ENCODE assay signal across 20 mouse cellular contexts in genomic region chr9:57978025-57978424, GRCm38 (mm10). TPM values are rescaled to one million over a fixed set of nuclear protein-coding genes. Genes with fewer than 3 reads are reported as not detected.
DNase-seq lines count a peak whose midpoint lies in the region; ATAC-seq and TF ChIP-seq lines count a peak whose summit lies in the region.
"Had no signal": no experiment of that assay in that cellular context is flagged by ENCODE, and none has a peak within 500 bp of the region (broad histone marks: within the 10 kb centered on the region; RNA-seq: fewer than 3 reads in every experiment).

No protein-coding gene starts in this region.

- no peaks in the 10 kb centered on the region for H3K36me3 ChIP-seq in MEL (ENCODE audit: control insufficient read depth in 1 of 2, insufficient read depth in 2 of 2, low read length in 2 of 2)
- H3K36me3 ChIP-seq in hindbrain, embryonic 16.5 days (ENCODE audit: control insufficient read depth, insufficient read depth, low read length) = no peaks in the 10 kb centered on the region
- H3K36me3 ChIP-seq: embryonic facial prominence, embryonic 12.5 days; forebrain, embryonic 12.5 days; hindbrain, embryonic 15.5 days had no signal

- TF ChIP-seq CTCF in MEL (IDR thresholded peaks at IDR 0.05 in 2 of 3, conservative IDR thresholded peaks at IDR 0.05 in 1 of 3; ENCODE audit: control insufficient read depth in 1 of 3, insufficient read depth in 1 of 3, low read depth in 2 of 3, low read length in 3 of 3, poor library complexity in 1 of 3, severe bottlenecking in 1 of 3) = no peak

- H3K27me3 ChIP-seq in MEL (ENCODE audit: control insufficient read depth in 1 of 2, insufficient read depth in 2 of 2, low read length in 2 of 2) = no peaks in the 10 kb centered on the region
- H3K27me3 ChIP-seq in hindbrain, embryonic 16.5 days (replicated peaks; ENCODE audit: control insufficient read depth, insufficient read depth, low read length) = no peaks in the 10 kb centered on the region
- H3K27me3 ChIP-seq: embryonic facial prominence, embryonic 12.5 days; forebrain, embryonic 12.5 days; hindbrain, embryonic 15.5 days had no signal

- H3K4me3 ChIP-seq in MEL (ENCODE audit: control insufficient read depth in 1 of 2, insufficient read depth in 1 of 2, low read depth in 2 of 2, low read length in 2 of 2) = no peak overlapping the region
- no peak overlapping the region for H3K4me3 ChIP-seq in hindbrain, embryonic 16.5 days (ENCODE audit: low read length)
- H3K4me3 ChIP-seq: embryonic facial prominence, embryonic 12.5 days; forebrain, embryonic 12.5 days; heart, adult 2 months; hindbrain, embryonic 15.5 days had no signal

- peak; percentile 37 to 48 for DNase-seq in B cell, adult 2 months
- peak; percentile 32 for DNase-seq in MEL (ENCODE audit: low read depth, low spot score)
- no peak for DNase-seq in MN1 (ENCODE audit: low spot score)
- no peak for DNase-seq in urinary bladder, postnatal 14 days (ENCODE audit: low spot score)
- DNase-seq: adrenal gland, postnatal 14 days; cerebellum, adult 18-20 months; cerebellum, postnatal 10 days; gastrocnemius, postnatal 10 days; heart, adult 2 months had no signal

- peak; percentile 93 for ATAC-seq in megakaryocyte, adult 5-6 weeks (ENCODE audit: poor library complexity, severe bottlenecking)
- ATAC-seq in neutrophil, adult 5-6 weeks (ENCODE audit: extremely low read depth, insufficient number of reproducible peaks, low FRiP score, poor library complexity, severe bottlenecking) = peak; percentile 58
- no peak for ATAC-seq in hindbrain, embryonic 16.5 days
- ATAC-seq: forebrain, embryonic 16.5 days; inflammation-experienced regulatory T-cells, adult 6 months had no signal

- no peaks in the 10 kb centered on the region for H3K79me2 ChIP-seq in MEL (ENCODE audit: control insufficient read depth, insufficient read depth, low read length, poor library complexity)

- no peak overlapping the region for H3K4me2 ChIP-seq in hindbrain, embryonic 16.5 days (ENCODE audit: low read length)
- H3K4me2 ChIP-seq: embryonic facial prominence, embryonic 12.5 days; forebrain, embryonic 12.5 days; heart, embryonic 11.5 days; hindbrain, embryonic 15.5 days had no signal

- TF ChIP-seq RAD21 in MEL (IDR thresholded peaks at IDR 0.05; ENCODE audit: low read depth, low read length) = no peak

- no peak for TF ChIP-seq POLR2A in MEL (IDR thresholded peaks at IDR 0.05; ENCODE audit: control insufficient read depth in 1 of 2, insufficient read depth in 1 of 2, low read depth in 1 of 2, low read length in 2 of 2, poor library complexity in 1 of 2)

- 84% methylated on average over 6 of the region's 6 CpGs for WGBS in hindbrain, embryonic 16.5 days

- TF ChIP-seq EP300 in MEL (IDR thresholded peaks at IDR 0.05; ENCODE audit: low read depth in 1 of 2, low read length in 2 of 2) = no peak

- no peaks in the 10 kb centered on the region for H3K9me3 ChIP-seq in MEL (replicated peaks; ENCODE audit: insufficient read depth, low read length)
- H3K9me3 ChIP-seq in hindbrain, embryonic 16.5 days (ENCODE audit: control insufficient read depth, low read length) = no peaks in the 10 kb centered on the region
- H3K9me3 ChIP-seq: embryonic facial prominence, embryonic 12.5 days; forebrain, embryonic 12.5 days; hindbrain, embryonic 15.5 days had no signal

- H3K9ac ChIP-seq in MEL (ENCODE audit: control insufficient read depth, low read depth, low read length, poor library complexity, severe bottlenecking) = no peak overlapping the region
- H3K9ac ChIP-seq in hindbrain, embryonic 16.5 days (ENCODE audit: low read depth, low read length) = no peak overlapping the region
- H3K9ac ChIP-seq: embryonic facial prominence, embryonic 12.5 days; forebrain, embryonic 12.5 days; hindbrain, embryonic 15.5 days had no signal

- no peak overlapping the region for H3K27ac ChIP-seq in MEL (ENCODE audit: control insufficient read depth, low read depth, low read length)
- no peak overlapping the region for H3K27ac ChIP-seq in hindbrain, embryonic 16.5 days (ENCODE audit: low read depth, low read length)
- H3K27ac ChIP-seq: embryonic facial prominence, embryonic 12.5 days; forebrain, embryonic 12.5 days; heart, adult 2 months; hindbrain, embryonic 15.5 days had no signal

- peaks cover 0 to 10% of the 10 kb centered on the region in 2 experiments; a peak in 1 of 4 replicates for H3K4me1 ChIP-seq in MEL (ENCODE audit: control insufficient read depth in 1 of 2, insufficient read depth in 2 of 2, low read length in 2 of 2)
- no peaks in the 10 kb centered on the region for H3K4me1 ChIP-seq in hindbrain, embryonic 16.5 days (ENCODE audit: control insufficient read depth, insufficient read depth, low read depth, low read length)
- H3K4me1 ChIP-seq: forebrain, embryonic 12.5 days; hindbrain, embryonic 15.5 days had no signal

TF ChIP-seq in MEL, 35 proteins besides CTCF, POLR2A, EP300 and RAD21:
- TF ChIP-seq UBTF (IDR thresholded peaks at IDR 0.05; ENCODE audit: borderline replicate concordance, insufficient read depth, low read depth, low read length) (no peak), USF1 (IDR thresholded peaks at IDR 0.05; ENCODE audit: low read depth, low read length) (no peak), MAZ (IDR thresholded peaks at IDR 0.05; ENCODE audit: low read depth, low read length) (no peak), NRF1 (IDR thresholded peaks at IDR 0.05; ENCODE audit: insufficient read depth, low read depth, low read length, poor library complexity, severe bottlenecking) (no peak), ZKSCAN1 (IDR thresholded peaks at IDR 0.05; ENCODE audit: low read depth, low read length) (no peak), ZMIZ1 (IDR thresholded peaks at IDR 0.05; ENCODE audit: low read depth, low read length) (no peak), RCOR1 (IDR thresholded peaks at IDR 0.05; ENCODE audit: low read depth, low read length) (no peak), ZNF384 (IDR thresholded peaks at IDR 0.05; ENCODE audit: low read depth, low read length) (no peak), MYC (IDR thresholded peaks at IDR 0.05; ENCODE audit: low read depth, low read length) (no peak), SMC3 (IDR thresholded peaks at IDR 0.05; ENCODE audit: low read depth, low read length) (no peak), POLR2AphosphoS5 (IDR thresholded peaks at IDR 0.05; ENCODE audit: borderline replicate concordance, low read depth, low read length) (no peak), BHLHE40 (IDR thresholded peaks at IDR 0.05; ENCODE audit: borderline replicate concordance, low read depth, low read length) (no peak), MXI1 (IDR thresholded peaks at IDR 0.05; ENCODE audit: low read depth, low read length) (no peak), GATA1 (IDR thresholded peaks at IDR 0.05; ENCODE audit: low read depth, low read length) (no peak), MYB (IDR thresholded peaks at IDR 0.05; ENCODE audit: low read depth, low read length) (no peak), ETS1 (IDR thresholded peaks at IDR 0.05; ENCODE audit: low read depth, low read length) (no peak), SIN3A (IDR thresholded peaks at IDR 0.05; ENCODE audit: low read length) (no peak), NELFE (IDR thresholded peaks at IDR 0.05; ENCODE audit: low read depth, low read length) (no peak)
TF ChIP-seq in MEL: peak in this region for 0.

RNA-seq across cellular contexts. Expression of gene Cyp11a1, which starts 28.2 kb away (rescaled TPM):
- total RNA-seq in MEL (2012; rRNA removed) = not detected in 2 replicates
- polyA plus RNA-seq in MEL (2012; ENCODE audit: insufficient read depth in 1 of 2, insufficient read length in 2 of 2, low read depth in 1 of 2, low replicate concordance in 2 of 2, missing spikeins in 1 of 2) = not detected
- 9.2 and 10.5 TPM in 2 replicates for total RNA-seq in megakaryocyte, adult 5-6 weeks (2015)
- total RNA-seq in megakaryocyte, adult 5-6 weeks (2017) = 8.3 and 9.7 TPM in 2 replicates
- total RNA-seq in neutrophil, adult 5-6 weeks (2017) = 2.6 and 2.7 TPM in 2 replicates
- 1.7 and 2.4 TPM in 2 replicates for polyA plus RNA-seq in hindbrain, embryonic 16.5 days (2015; fragmentation: Nextera tagmentation; extraction: Ambion mirVana)
- total RNA-seq: heart, postnatal 25 days had no signal
- polyA plus RNA-seq: heart, embryonic 11.5 days; hindbrain, embryonic 11.5 days had no signal

RNA-seq across cellular contexts. Expression of gene Sema7a, which starts 38.1 kb away (rescaled TPM):
- total RNA-seq in MEL (2012; rRNA removed) = not detected in 2 replicates
- polyA plus RNA-seq in MEL (2012; ENCODE audit: insufficient read depth in 1 of 2, insufficient read length in 2 of 2, low read depth in 1 of 2, low replicate concordance in 2 of 2, missing spikeins in 1 of 2) = under 1 TPM in 1 of 2 experiments, not detected in 1; 0.03 TPM
- total RNA-seq in megakaryocyte, adult 5-6 weeks (2015) = 1.1 and 1.4 TPM in 2 replicates
- total RNA-seq in megakaryocyte, adult 5-6 weeks (2017) = 3.9 and 5.0 TPM in 2 replicates
- total RNA-seq in neutrophil, adult 5-6 weeks (2017) = 7.0 and 7.4 TPM in 2 replicates
- polyA plus RNA-seq in hindbrain, embryonic 16.5 days (2015; fragmentation: Nextera tagmentation; extraction: Ambion mirVana) = 2.1 and 2.9 TPM in 2 replicates

Comparison
In these comparisons a context has a peak if more than half of its experiments do, and no peak if none do; other contexts are left out.
1. DNase-seq: peak in B cell, adult 2 months (2 of 2) and MEL (single experiment); none in MN1 (single experiment) and urinary bladder, postnatal 14 days (single experiment).